Mouse (Mus musculus): Measurements from ENCODE around the gene Gen1. TPM values are rescaled to one million over a fixed set of nuclear protein-coding genes. Genes with fewer than 3 reads are reported as not detected.

Gen1 gene
- 2.3 to 6.1 TPM (median 5.0 TPM) in 4 replicates for total RNA-seq (2023)

DNA sequence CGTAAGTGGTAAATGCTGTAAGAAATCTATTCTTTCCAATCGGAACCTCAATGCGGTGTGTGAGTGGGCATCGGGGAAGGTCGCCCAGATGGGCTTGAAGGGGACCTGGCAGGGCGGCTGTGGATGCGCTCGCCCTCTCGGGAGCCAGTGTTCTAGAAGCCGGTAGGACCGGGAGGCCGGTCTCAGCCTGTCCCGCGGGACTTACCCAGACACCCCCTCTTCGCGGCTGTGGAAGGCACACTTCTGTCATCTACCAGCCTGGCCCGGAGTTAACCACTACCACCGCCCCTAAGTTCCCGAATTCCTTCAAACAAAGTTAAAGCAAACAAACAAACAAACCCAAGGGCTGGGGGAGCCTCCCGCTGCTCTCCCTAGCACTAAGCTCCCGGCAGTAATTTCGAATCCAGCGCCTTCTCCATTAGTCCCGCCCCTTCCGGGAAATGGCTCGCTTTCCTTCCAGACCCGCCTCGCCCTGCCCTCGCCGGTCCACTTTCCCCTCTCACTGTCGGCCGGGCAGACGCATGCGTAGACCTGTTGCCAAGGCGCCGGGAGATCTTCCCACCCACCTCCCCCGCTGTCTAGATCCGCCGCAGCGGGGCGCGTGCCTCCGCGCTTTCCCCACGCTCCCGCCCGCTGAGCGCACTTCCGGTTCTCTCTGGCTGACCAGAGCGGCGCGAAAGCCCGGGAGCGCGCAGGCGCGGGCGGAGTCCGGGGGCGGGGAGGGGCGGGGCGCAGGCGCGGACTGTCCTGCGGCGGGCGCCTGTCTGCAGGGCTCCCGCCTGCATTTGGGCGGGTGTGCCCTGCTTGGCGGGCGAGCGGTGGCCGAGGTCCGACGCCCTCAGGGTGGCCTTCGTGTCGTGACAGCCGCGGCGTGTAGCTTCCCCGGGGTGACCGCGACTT is at the start of gene Gen1, which contains the start of gene Smc6:
Gene Gen1 (minus strand): TSS at position 420 of the 900 bp plus-strand sequence.
Gene Smc6 (plus strand): TSS at position 505 of the 900 bp plus-strand sequence.

DNA sequence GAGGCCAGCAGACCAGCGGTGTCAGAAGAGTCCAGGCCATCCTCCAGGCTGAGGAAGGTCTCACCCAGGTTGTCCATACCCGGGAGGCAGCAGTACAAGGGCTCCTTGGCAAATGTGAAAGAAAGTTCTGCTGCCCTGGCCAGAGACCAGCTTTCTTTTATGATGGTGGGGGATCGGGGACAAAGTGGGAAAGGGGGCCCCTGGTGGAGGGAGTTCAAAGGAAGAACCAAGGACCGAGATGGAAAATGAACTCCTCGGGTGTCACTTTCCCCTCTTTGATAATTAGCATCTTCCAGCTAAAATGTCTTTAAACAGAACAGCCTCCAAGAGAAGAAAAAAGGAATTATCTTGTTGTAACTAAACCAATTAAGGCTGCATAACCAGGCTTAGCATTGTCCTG is 56.7 kb downstream of the Gen1 start, which contains the start of gene Msgn1:
Gene Msgn1 (minus strand): TSS at position 101 of the 400 bp plus-strand sequence.

Other genes starting within 250 kb of the Gen1 start
- gene Kcns3, start 114.7 kb downstream of the Gen1 start, total RNA-seq (2023), result not detected in 4 replicates
- not detected in 4 replicates for gene Msgn1, start 56.8 kb downstream of the Gen1 start, total RNA-seq (2023)
- gene Smc6, start 85 bp upstream of the Gen1 start, total RNA-seq (2023), result 168 to 184 TPM (median 171 TPM) in 4 replicates
- gene Vsnl1, start 170.8 kb upstream of the Gen1 start, total RNA-seq (2023), result not detected in 4 replicates
- not detected in 4 replicates for gene Rad51ap2, start 190.3 kb upstream of the Gen1 start, total RNA-seq (2023)